Mouse (Mus musculus): ENCODE data around the gene Fgfr2. TPM values are rescaled to one million over a fixed set of nuclear protein-coding genes. Genes with fewer than 3 reads are reported as not detected.

The Fgfr2 gene
- polyA plus RNA-seq (2014; fragmentation: Illumina TruSeq; extraction: RNeasy Lipid Tissue Mini Kit (QIAGEN cat#74804); ENCODE audit: low read depth, low replicate concordance), result 46.6 TPM

GRCm38 (mm10) chr7:133123244-133123998, at the start of gene Fgfr2:
TSS of gene Fgfr2 (minus strand) at chr7:133123350.

GRCm38 (mm10) chr7:133123999-133124700, 1.0 kb upstream of the Fgfr2 start, which contains the start of gene Ctbp2:
TSS of gene Ctbp2 (minus strand) at chr7:133124354.

DNA sequence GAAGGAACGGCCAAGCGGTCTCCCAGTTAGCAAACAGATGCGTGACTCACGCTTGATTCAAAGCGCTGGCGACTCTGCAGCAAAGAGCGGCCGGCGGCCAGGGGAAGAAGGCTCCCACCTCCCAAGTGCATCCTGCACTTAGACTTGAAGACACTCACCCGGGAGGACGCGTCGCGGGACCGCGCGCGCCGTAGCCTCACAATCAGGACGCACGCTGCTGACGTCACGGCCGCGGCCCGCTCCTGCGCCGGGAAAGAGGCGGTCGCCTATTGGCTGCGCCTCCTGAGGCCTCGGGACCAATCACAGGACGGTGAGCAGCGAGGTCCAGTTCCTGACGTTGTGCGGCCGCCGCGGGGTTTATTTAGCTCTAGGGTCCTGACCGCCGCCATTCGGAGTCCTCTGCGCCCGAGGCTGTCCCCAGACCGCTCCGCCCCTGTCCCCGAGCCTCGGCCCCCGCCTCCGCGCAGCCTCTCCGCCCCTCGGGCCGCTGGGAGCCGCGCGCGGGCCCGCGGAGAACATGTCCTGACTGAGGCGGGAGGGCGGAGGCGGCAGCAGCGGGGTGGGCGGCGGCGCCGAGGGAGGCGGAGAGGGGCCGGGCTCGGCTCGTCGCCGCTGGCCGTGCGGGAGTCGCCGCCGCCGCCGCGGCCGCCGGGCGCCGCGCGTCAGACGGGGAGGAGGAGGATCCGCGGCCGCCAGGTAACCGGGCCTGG, 192.1 kb downstream of the Fgfr2 start, which contains the start of gene Zranb1:
Gene Zranb1, plus strand, starts transcription at position 293 of the 710 bp plus-strand sequence.

DNA sequence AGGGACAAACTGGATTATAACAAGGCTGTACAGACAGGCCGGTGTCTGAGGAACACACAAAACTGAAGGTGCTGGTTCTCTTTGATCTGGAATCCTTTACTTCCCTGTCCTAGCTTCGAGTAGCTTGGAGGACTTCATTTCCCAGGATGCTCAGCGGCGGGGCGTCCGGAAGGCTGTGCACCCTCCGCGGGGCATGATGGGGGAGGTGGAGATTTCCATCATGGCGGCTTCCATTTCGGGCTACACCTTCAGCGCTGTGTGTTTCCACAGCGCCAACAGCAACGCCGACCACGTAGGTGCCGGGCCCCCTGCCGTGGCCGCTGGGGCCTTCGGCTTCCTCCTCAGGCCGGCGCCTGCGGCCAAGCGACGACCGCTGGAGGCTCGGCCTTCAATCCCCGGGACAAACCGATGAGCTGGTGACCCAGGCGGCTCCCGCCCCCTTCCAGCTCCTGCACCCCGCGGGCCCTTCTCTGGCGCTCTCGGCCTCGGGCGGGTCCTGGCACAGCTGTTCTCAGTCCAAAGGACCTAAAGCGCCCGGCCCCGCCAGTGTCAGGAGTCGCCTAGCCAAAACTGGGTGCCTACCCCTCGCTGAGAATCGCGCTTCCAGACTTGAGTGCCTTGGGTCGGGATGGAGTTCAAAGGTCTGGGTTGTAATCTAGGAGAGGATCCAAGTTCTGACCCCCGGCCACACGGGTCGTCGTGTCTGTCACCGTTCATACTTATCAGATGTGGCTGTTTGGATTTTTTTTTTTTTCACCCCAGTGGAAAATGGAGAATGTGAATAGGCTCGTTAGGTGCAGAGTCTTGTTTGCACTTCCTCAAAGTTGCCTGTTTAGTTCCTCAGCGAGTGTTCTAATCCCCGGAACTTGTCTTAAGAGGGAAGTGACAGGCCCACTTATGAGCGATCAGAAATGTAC, 263.9 kb downstream of the Fgfr2 start, which contains the start of gene Abraxas2:
Gene Abraxas2, plus strand, starts transcription at position 184 of the 917 bp plus-strand sequence.

DNA sequence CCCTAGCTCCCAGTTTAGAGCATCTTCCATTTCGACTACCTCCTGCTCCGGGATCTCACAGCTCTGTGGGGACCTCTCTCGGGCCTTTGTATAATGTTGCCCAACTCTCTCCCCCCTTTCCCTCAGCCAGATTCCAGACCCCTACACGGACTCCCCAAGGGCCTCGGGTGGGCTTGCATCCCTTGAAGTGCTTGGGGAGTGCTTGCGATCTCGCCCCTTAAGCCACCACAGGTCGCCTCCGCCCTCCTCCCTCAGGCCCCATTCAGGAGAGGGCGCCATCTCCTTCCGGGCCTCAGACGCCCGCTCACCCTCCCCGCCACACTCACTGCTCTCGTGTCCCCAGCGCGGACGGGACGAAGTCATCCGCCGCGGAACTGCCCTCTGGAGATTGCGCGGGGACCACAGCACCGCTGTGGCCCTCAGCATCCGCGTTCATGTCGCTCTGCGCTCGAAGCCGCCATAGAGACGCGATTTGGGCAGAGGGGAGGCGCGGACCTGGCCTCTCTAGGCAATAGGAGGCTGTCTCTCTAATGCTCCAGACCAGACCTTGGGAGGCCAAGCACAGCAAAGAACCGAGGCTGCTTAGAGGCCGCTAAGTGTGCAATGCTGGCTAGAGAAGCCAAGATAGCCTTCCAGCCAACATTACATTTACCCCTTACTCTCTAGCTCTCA, 270.8 kb downstream of the Fgfr2 start, which contains the start of gene Eef1akmt2:
Gene Eef1akmt2, minus strand, starts transcription at position 501 of the 672 bp plus-strand sequence.

DNA sequence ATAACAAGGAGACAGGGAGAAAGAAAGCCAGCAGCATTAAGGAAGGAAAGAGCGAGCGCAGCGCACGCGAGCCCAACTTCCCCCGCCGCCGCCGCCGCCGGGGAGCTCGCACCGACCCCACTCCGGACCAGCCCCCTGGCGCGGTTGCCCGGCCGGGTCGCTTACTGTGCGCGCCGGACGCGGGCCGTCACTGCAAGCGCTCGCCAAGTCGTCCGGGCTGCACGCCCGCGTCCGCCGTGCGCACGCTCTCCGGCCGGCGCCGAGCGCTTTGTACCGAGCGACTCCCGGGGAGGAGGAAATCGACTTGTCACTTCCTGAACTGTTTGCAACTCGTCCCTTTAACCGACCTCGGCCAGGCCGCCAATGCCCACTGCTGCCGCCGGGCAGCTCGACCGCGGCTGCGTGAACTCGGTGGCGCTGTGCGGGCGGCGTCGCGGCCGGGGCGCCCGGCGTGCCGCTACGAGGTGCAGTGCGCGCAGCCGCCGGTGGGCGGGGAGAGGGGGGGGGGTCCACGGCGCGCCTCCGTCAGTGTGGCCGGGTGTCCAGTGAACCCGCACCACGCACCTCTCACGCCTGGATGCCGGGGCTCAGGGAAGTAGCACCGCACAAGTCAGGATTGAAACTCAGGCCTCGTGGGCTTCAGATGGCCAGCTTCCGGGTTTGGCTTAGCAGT, 309.6 kb downstream of the Fgfr2 start, which contains the start of gene Fam53b:
Gene Fam53b, minus strand, starts transcription at position 471 of the 673 bp plus-strand sequence.

GRCm38 (mm10) chr7:132610468-132611318, 512.5 kb downstream of the Fgfr2 start, which contains the start of gene Lhpp:
TSS of gene Lhpp (plus strand) at chr7:132610638.

GRCm38 (mm10) chr7:132599071-132599975, 523.8 kb downstream of the Fgfr2 start, which contains the start of gene Nkx1-2:
TSS of gene Nkx1-2 (minus strand) at chr7:132599637.

GRCm38 (mm10) chr7:132576116-132576650, 547.0 kb downstream of the Fgfr2 start, which contains the start of gene Oat:
TSS of gene Oat (minus strand) at chr7:132576398.

DNA sequence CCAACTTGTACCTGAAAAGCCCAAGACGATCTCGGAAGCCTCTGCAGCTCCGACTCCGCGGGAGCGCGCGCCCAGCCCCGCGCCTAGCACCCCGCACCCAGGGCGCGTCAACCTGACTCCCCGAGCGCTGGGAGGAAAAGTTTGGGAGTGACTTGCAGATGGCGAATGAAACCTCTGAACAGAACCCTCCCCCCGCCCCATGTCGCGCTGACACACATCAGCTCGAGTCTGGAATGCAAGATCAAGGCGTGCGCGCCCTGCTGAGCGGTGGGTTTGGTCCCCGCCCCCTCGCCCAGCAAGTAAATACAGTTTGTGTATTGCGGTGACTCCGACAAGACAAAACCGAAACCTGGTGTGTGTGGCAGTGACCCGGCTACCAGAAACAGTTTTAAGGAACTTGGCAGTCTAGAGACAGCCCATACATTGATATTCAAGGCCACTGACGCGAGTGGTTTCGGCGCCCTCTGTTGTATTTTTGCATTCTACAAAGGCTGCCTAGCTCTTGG, 806.1 kb downstream of the Fgfr2 start, which contains the start of gene Chst15:
Gene Chst15, minus strand, starts transcription at position 193 of the 506 bp plus-strand sequence.

GRCm38 (mm10) chr7:132154368-132154961, 968.7 kb downstream of the Fgfr2 start, which contains the start of gene Cpxm2:
TSS of gene Cpxm2 (minus strand) at chr7:132154739.

GRCm38 (mm10) chr7:131966023-131966915, 1156.9 kb downstream of the Fgfr2 start, which contains the start of gene Gpr26:
TSS of gene Gpr26 (plus strand) at chr7:131966460.

DNA sequence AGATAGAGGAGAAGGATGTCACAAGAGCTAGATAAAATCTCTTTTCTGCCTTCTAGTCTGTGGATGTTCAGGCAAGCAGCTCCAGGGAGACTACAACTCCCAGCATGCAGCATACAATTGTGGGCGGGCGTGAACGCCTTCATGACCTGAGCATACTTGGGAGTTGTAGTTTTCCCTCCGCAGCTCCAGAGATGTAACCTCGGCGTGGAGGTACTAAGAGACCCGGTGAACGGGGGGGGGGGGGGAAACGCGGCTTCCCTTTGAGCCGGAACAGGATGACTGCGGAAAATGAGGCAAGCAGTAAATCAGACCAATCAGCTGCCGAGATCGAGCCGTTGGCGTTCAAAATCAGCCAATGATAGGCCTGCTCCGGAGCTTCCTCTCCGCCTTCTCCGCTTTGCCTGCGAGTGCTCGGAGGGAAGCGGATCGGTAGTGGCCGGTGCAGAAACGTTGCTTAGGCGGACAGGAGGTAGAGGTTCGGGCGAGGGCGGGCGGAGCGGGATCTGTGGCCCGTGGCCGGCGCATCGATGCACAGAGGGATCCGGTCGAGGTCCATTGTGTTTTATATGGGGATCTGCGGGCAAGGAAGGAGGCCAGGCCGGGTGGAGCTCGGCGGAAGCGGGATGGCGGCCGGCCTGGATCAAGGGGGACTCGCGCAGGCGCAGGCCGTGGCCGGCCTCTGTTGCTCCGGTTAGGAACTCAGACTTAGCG, 1563.0 kb downstream of the Fgfr2 start, which contains the start of gene Bub3:
Gene Bub3, plus strand, starts transcription at position 237 of the 711 bp plus-strand sequence.

DNA sequence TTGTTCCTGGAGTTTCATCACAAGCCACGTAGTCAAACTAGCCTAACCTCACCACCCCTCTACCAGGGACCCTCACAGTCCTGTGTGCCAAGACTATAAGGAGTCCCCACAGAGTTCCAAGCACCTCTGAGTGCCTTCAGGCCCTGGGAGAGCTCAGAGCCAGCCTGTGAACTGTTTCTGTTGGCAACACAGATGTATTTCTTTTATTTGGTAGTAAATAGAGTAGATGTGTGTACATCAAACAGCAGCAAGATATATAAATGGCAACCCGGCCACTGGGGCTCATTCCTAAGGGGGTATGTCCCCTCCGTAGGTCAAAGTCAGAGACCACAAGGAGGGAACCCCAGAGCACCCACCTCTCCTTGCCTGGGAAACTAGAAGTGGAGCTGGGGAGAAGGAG, 1574.7 kb downstream of the Fgfr2 start, which contains the start of gene Hmx2:
Gene Hmx2, plus strand, starts transcription at position 301 of the 400 bp plus-strand sequence.

All from adipose tissue, adult 10 weeks (tissue).